Mouse (Mus musculus): ENCODE results near the gene Gh.

Gh gene

GRCm38 (mm10) chr11:106271131-106271793 lies 30.4 kb downstream of the Gh start:
- DNase-seq (ENCODE audit: low spot score in 2 of 2) = peak in 1 of 2 experiments; percentile 31

DNA sequence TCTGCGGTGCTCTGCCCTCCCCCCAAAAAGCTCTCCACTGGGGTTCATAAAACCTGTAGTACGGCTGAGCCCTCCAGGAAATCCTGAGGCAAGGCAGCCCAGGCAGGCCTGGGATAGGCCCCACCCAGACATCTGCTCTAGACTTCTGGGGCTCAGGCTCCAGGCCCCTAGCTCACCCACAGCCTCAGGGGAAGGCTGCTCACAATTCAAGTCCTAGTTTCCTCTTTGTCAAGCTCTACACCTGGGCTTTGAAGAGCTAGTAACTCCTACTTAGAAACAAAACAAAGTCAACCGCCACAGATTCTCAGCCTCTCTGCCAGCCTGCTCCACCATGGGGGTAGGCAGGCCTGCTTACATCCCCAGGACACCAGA lies 32.6 kb downstream of the Gh start:
- DNase-seq (ENCODE audit: low spot score in 2 of 2) = peak in 1 of 2 experiments; percentile 31

DNA sequence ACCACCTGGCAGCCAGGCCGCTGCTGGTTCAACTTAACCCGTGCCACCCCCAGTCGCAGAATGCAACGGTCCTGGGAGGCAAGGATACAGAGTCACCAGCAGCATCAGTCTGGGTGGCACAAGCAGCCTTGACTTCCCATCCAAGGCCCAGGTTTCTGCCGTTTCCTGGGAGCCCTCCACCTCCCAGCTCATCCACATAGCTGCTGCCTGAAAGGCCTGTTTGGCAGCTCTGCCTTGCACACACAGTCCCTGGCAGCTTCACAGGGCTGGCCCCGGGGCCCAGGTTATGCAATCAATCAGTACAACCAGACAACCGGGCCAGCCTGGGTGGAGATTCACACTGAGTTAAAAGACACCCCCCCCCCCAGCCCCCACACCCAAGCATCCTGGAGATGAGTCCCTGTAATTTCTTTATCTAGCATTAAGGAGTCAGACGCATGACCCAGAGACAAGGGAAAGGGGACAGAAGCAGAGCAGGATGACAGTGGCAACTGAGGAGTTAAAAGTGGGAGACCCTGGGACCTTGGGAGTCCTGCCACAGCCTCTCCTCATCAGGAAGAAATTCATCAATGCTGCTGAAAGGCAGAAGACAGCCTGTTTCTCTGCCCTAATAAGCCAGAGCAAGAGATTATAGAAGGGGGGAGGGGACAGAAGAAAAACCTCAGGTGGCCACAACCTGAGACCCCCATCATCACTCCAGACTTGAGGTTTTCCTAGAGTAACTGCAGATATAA lies 33.2 kb downstream of the Gh start:
- DNase-seq (ENCODE audit: low spot score in 2 of 2) = no peak

GRCm38 (mm10) chr11:106267871-106268270 lies 33.8 kb downstream of the Gh start:
- no peak for DNase-seq (ENCODE audit: low spot score in 2 of 2)

DNA sequence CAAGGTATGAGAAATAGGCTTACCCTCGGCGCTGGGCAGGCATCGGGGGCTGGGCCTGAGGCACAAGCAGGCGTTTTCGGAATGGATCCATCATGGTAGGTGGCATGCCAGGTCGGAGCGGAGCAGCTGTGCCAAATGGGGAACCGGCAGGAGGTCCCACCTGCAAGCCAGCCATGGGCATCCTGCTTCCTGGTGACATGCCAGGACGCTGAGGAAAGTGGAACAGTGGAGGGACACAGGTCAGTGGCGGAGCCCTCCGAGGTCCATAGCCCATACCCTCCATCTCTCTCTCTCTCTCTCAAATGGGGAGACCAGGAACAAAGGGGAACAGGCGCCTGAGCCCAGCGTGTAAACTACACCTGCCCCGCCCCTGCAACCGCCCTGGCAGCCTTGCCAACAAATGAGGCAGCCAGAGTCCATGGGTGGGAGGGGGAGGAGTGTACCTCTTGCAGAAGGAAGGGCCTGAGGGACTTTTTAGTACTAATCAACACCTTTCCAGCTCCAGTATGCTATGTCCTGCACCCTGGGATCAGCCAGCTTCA lies 34.3 kb downstream of the Gh start:
- peak in 1 of 2 experiments; percentile 32 for DNase-seq (ENCODE audit: low spot score in 2 of 2)

- DNase-seq (ENCODE audit: low spot score in 2 of 2) = no peak
These were observed 35.2 kb downstream of the Gh start for GRCm38 (mm10) chr11:106266431-106266830.

DNA sequence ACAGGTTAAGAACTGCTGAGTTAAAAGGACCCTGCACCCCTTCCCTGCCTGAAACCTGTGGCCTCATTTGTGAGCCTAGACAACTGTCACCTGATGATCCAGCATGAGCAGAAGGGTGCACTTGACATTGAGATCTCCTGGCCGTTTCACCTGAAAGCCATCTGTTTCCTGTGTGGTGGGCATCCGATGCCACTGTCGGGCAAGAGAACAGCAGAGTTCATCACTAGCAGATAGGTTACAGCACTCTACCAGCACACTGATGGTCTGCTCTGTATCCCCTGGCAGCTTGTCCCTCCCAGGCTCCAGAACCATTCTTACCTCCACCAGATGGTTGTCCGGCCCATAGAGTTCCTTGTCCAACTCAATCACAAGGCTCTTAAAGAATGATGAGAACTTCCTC lies 36.1 kb downstream of the Gh start:
- DNase-seq (ENCODE audit: low spot score in 2 of 2) = no peak

DNA sequence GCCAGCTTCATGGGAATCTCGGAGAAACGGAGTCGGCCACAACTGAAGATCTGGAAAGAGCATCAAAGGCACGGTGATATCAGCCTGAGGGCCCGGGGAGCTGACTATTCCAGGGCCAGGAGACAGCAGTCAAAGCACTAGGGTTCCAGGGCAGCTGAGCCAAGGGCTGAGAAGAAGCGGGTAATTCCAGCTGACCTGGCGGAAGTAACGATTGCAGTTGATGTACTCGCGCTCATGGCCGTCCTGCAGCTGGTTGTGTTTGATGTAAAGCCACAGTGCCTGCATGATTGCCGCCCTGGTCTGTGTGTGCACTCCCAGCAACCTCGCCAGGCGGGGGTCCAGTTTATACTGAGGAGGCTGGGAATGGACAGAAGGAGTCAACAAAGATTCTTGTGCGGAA lies 36.7 kb downstream of the Gh start:
- DNase-seq (ENCODE audit: low spot score in 2 of 2) = no peak

DNA sequence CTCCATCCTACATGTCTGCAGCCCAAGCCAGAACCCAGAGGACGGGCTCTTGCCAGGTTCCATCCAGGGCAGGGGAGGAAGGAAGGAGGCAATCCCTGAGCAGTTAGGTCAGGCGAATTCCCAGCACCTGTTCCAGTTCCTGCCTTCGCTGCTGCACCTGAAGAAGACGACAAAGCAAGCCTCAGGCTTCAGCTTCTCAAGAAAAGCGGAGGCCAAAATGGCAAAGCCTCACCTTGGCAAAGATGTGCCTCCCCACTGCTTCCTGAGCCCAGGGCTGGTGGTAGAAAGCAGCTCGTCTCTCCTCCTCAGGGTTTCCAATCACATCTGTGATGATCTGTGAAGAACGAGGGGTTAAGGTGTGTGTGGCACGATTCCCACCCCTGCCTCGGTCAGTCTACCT lies 37.7 kb downstream of the Gh start:
- DNase-seq (ENCODE audit: low spot score in 2 of 2) = no peak

DNA sequence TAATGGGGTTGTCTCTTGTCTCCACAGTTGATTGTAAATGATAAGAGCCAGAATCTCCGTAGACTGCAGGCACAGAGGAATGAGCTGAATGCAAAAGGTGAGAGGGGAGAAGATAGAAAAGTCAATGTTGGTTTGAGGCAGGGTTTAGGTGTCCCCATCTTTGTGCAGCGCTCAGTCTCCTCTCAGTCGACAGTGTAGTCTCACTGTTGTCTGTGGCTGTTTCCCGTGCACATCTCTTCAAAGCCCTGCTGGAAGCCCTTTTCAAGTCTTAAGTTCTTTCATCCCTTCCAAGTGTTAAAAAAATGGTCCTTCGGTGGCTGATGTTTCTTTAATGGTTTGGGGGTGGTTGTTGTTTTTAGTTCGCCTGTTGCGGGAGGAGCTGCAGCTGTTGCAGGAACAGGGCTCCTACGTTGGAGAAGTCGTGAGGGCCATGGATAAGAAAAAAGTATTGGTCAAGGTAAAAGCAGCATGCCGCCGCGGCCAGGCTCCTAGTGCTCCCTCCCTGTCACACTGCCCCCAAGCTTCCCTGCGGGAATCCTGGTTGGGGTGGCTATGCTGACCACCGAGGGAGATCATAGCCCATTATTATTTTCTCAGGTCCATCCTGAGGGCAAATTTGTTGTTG lies 40.7 kb downstream of the Gh start:
- DNase-seq (ENCODE audit: low spot score in 2 of 2) = no peak

- peak in 1 of 2 experiments; percentile 47 for DNase-seq (ENCODE audit: low spot score in 2 of 2)
These were observed 44.9 kb downstream of the Gh start for GRCm38 (mm10) chr11:106256775-106257174.

GRCm38 (mm10) chr11:106255685-106256451 lies 45.8 kb downstream of the Gh start, which contains the start of the genes Ftsj3 and Psmc5:
Gene Ftsj3 (minus strand): TSS chr11:106256079.
Gene Psmc5 (plus strand): TSS chr11:106256154.
- DNase-seq (ENCODE audit: low spot score in 2 of 2) = peak; percentile 98 to 100

DNA sequence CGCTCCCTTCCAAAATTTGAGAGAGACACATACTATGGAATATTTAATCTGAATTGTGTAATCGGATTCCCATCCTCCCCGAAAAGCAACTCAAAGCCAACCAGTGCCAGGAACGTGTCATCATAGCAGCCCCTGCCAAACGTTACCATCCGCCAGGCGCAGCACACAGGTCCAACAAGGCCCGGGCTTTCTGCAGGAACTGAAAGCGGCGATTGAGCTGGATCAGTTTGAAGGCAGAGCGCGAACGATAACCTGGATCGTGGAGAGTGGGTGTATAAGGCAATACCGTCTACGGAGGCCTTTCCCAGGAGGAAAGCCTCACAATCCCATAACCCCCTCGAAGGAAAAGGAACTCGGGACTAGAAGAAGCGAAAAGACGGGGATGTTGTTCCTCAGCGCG lies 46.5 kb downstream of the Gh start:
- no peak for DNase-seq (ENCODE audit: low spot score in 2 of 2)

DNA sequence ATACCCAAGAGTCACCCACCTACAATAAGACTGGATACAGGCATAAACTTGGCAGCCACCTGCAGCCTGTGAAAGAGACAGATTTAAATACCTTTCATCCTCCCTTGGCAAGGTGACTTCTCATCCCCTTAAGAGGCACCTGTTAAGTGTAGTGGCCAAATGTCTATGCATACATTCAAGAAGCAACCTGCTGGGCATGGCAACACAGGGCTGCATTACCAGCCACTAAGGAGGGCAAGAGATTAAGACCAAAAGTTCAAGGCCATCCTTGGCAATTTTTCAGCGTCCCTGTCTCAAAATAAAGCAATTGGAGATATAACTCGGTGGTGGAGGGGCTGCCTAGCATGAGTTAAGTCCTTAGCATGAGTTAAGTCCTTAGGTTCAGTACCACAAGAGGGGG lies 46.9 kb downstream of the Gh start:
- DNase-seq (ENCODE audit: low spot score in 2 of 2) = no peak
